Mouse (Mus musculus) spleen, postnatal 10 days (tissue): Measurements from ENCODE around the gene Ropn1.
A peak's percentile ranks its signal among the peaks of the same experiment; 100 is the strongest.
"Not testable (repeated sequence)": the region's sequence is repeated elsewhere in the genome, so short reads cannot be mapped to it uniquely, and the experiment has no call there.

Experiments used
- DNase-seq, 2 experiments: peaks; one replicate each; pipeline ENCODE4 v3.0.0; 2021 to 2022; ENCODE audit warnings: low spot score in 2 of 2

Gene Ropn1

GRCm38 (mm10) chr16:34649621-34650020 is at the start of gene Ropn1:
TSS of gene Ropn1 (plus strand) at chr16:34649921.
- no peak for DNase-seq

GRCm38 (mm10) chr16:34601954-34602353 is 47.8 kb upstream of the Ropn1 start:
- DNase-seq: no peak

- DNase-seq: no peak
These were observed 46.6 kb upstream of the Ropn1 start for GRCm38 (mm10) chr16:34603076-34603475.

GRCm38 (mm10) chr16:34603854-34604253 is 45.9 kb upstream of the Ropn1 start:
- DNase-seq: no peak

- no peak for DNase-seq
These were observed 44.0 kb upstream of the Ropn1 start for GRCm38 (mm10) chr16:34605679-34606078.

GRCm38 (mm10) chr16:34610137-34610536 is 39.6 kb upstream of the Ropn1 start:
- DNase-seq: no peak

GRCm38 (mm10) chr16:34614021-34614420 is 35.7 kb upstream of the Ropn1 start:
- DNase-seq: no peak

- DNase-seq: no peak
These were observed 22.1 kb upstream of the Ropn1 start for GRCm38 (mm10) chr16:34627591-34627990.

- DNase-seq: no peak
These were observed 21.3 kb upstream of the Ropn1 start for GRCm38 (mm10) chr16:34628397-34628796.

GRCm38 (mm10) chr16:34635557-34635956 is 14.2 kb upstream of the Ropn1 start:
- DNase-seq: no peak

- DNase-seq: no peak
These were observed 6.0 kb upstream of the Ropn1 start for GRCm38 (mm10) chr16:34643511-34644259.

GRCm38 (mm10) chr16:34653023-34653422 is 3.3 kb downstream of the Ropn1 start:
- DNase-seq: no peak

GRCm38 (mm10) chr16:34657566-34657965 is 7.8 kb downstream of the Ropn1 start:
- DNase-seq: not testable (repeated sequence)

- no peak for DNase-seq
These were observed 8.3 kb downstream of the Ropn1 start for GRCm38 (mm10) chr16:34657983-34658382.

- no peak for DNase-seq
These were observed 8.7 kb downstream of the Ropn1 start for GRCm38 (mm10) chr16:34658388-34658787.

- no peak for DNase-seq
These were observed 14.8 kb downstream of the Ropn1 start for GRCm38 (mm10) chr16:34664553-34664952.

- peak; percentile 37 to 68 for DNase-seq
These were observed 17.5 kb downstream of the Ropn1 start for GRCm38 (mm10) chr16:34667031-34667726.

- DNase-seq: no peak
These were observed 18.6 kb downstream of the Ropn1 start for GRCm38 (mm10) chr16:34668341-34668740.

- DNase-seq: no peak
These were observed 22.2 kb downstream of the Ropn1 start for GRCm38 (mm10) chr16:34671966-34672365.

- DNase-seq: no peak
These were observed 23.1 kb downstream of the Ropn1 start for GRCm38 (mm10) chr16:34672822-34673221.

GRCm38 (mm10) chr16:34674365-34674764 is 24.6 kb downstream of the Ropn1 start:
- DNase-seq: no peak

- DNase-seq: no peak
These were observed 32.1 kb downstream of the Ropn1 start for GRCm38 (mm10) chr16:34681823-34682222.

GRCm38 (mm10) chr16:34689879-34690278 is 40.2 kb downstream of the Ropn1 start:
- DNase-seq: no peak
